Mouse (Mus musculus): ENCODE data around the gene Ifnar2.

- TF ChIP-seq CTCF (IDR thresholded peaks at IDR 0.05; ENCODE audit: control insufficient read depth, insufficient read depth, insufficient replicate concordance, low read depth, low read length) (no peak), POLR2A (IDR thresholded peaks at IDR 0.05; ENCODE audit: control insufficient read depth, low read depth, low read length) (no peak)
These were observed 61.5 kb downstream of the Ifnar2 start for GRCm38 (mm10) chr16:91434119-91434518.

Measured in testis, adult 2 months (tissue).